Mouse (Mus musculus) spleen, adult 2 months (tissue): ENCODE results near the gene Arid4a. TPM values are rescaled to one million over a fixed set of nuclear protein-coding genes. Genes with fewer than 3 reads are reported as not detected.

Experiments
- DNase-seq, 2 experiments: peaks; one replicate each; pipeline versions ENCODE4 v3.0.0 to v3.0.0-alpha.2; 2012 to 2021; ENCODE audit warnings: low spot score in 2 of 2, low read depth in 1 of 2
- H3K27ac ChIP-seq: fragments of 200-500 bp; 2 replicates; pipeline ENCODE4 v1.5.1; 2012; ENCODE audit warnings: low read length, inconsistent platforms; ENCODE audit not compliant: insufficient read depth
- H3K27me3 ChIP-seq: fragments of 200-500 bp; 2 replicates; pipeline ENCODE4 v1.6.1; 2012; ENCODE audit warnings: mild to moderate bottlenecking, moderate library complexity, low read length, inconsistent platforms; ENCODE audit not compliant: control insufficient read depth, insufficient read depth
- H3K36me3 ChIP-seq: fragments of 200-500 bp; 2 replicates; pipeline ENCODE4 v1.6.1; 2012; ENCODE audit warnings: mild to moderate bottlenecking, low read length, inconsistent platforms; ENCODE audit not compliant: control insufficient read depth, insufficient read depth
- H3K4me1 ChIP-seq: fragments of 200-500 bp; 2 replicates; pipeline ENCODE4 v1.6.1; 2011; ENCODE audit warnings: inconsistent platforms; ENCODE audit not compliant: control insufficient read depth, insufficient read depth, insufficient read length
- H3K4me3 ChIP-seq: fragments of 200-500 bp; 2 replicates; pipeline ENCODE4 v1.5.1; 2011; ENCODE audit warnings: mild to moderate bottlenecking, inconsistent platforms; ENCODE audit not compliant: insufficient read depth, insufficient read length; ENCODE audit errors: extremely low read depth
- CTCF ChIP-seq: fragments of 200-500 bp; IDR thresholded peaks from 2 replicates; pipeline ENCODE4 v1.5.1; 2011; ENCODE audit warnings: mild to moderate bottlenecking, inconsistent platforms; ENCODE audit not compliant: insufficient read depth, insufficient read length, insufficient replicate concordance; ENCODE audit errors: extremely low read depth
- POLR2A ChIP-seq: fragments of 200-500 bp; IDR thresholded peaks from 2 replicates; pipeline ENCODE4 v1.6.1; 2011; ENCODE audit warnings: low read depth, low read length, inconsistent platforms
- WGBS: fragments of 180-500 bp; shearing (Covaris S2); methylation state at CpG from one replicate; pipeline ENCODE4 v1.1.7; 2018; 5-methylcytosine and 5-hydroxymethylcytosine counted together
- polyA plus RNA-seq: library from polyadenylated mRNA; depleted of rRNA; stranded (reverse); fragments of >200 nt; gene quantifications from 2 replicates; pipeline ENCODE4 v1.2.3, GENCODE M21; 2012

Arid4a gene
- polyA plus RNA-seq, 1 experiment, result 4.7 TPM

DNA sequence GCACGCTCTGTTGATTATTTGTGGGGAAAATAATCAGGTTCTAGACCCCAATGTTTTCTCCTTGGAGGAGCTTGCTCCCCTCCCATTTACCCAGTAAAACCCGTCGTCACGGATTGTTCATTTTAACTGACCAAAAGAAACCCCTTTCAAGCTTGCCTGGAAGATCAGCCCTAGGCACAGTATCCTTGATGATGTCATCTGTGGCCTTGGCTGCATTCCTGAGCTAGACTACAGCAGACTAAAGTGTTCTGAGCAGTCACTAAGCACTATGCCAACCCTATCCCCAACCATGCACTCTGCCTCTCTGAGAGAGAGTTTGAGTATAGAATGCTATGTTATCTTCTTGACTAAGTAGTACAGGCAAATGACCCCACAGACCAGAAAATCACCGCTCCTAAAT lies 100.6 kb downstream of the Arid4a start:
- H3K4me1 ChIP-seq, result peaks cover 10% of the 10 kb centered on the region; the same call in 1 of the 2 replicates
- H3K4me3 ChIP-seq, result no peak overlapping the region
- 95% methylated on average over 5 of the region's 5 CpGs for WGBS
- H3K27me3 ChIP-seq, result no peaks in the 10 kb centered on the region
- no peak for DNase-seq
- H3K36me3 ChIP-seq, result no peaks in the 10 kb centered on the region
- H3K27ac ChIP-seq, result no peak overlapping the region
- no peak for TF ChIP-seq POLR2A
- TF ChIP-seq CTCF, result no peak

DNA sequence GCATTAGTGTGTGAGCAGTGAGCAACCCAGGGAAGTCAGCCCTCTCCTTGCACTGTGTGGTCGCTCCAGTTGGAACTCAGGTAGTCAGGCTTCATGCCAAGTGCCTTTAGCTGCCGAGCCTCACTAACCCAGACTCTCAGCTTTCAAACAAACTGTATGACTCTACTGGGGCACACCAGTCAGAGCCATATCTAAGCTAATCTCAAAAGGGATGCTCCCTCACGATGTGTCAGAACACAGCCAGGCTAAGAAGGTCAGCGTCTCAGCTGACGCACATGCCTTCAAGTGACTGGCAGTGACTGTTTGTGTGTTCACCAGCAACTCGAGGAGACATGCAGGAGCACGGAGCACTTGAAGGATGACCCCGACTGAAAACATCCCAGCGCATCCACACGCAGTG lies 106.9 kb downstream of the Arid4a start:
- H3K4me3 ChIP-seq, result no peak overlapping the region
- TF ChIP-seq CTCF (no peak), POLR2A (no peak)
- H3K4me1 ChIP-seq, result no peaks in the 10 kb centered on the region
- 91% methylated on average over 10 of the region's 10 CpGs for WGBS
- peaks cover 17% of the 10 kb centered on the region for H3K36me3 ChIP-seq
- no peak overlapping the region for H3K27ac ChIP-seq
- DNase-seq, result no peak
- H3K27me3 ChIP-seq, result no peaks in the 10 kb centered on the region

- 85% methylated on average over 9 of the region's 9 CpGs for WGBS
- H3K27ac ChIP-seq, result no peak overlapping the region
- H3K36me3 ChIP-seq, result peaks cover 17% of the 10 kb centered on the region
- no peaks in the 10 kb centered on the region for H3K27me3 ChIP-seq
- no peak for DNase-seq
- TF ChIP-seq CTCF (no peak), POLR2A (no peak)
- H3K4me1 ChIP-seq, result no peaks in the 10 kb centered on the region
- no peak overlapping the region for H3K4me3 ChIP-seq
Observed at GRCm38 (mm10) chr12:71123286-71123685, 107.5 kb downstream of the Arid4a start.

DNA sequence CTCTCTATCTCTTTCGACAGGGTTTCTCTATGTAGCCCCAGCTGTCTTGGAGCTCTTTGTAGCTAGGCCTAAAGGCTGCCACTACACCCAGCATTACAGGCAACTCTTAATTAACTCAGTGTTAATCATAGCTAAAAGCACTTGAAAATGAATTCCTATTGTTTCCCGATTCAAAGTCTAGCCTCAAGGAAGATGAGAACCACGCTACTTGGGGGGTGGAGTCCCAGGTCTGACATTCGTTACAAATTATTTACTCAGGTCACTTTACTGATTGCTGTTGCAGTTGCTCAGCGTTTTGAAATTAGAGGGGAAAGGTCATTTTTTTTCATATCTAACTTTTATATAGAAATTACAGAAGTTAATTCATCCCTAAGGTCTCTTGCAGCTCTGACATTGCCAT lies 119.8 kb downstream of the Arid4a start:
- Histone ChIP-seq H3K27me3 (no peaks in the 10 kb centered on the region), H3K4me1 (peaks cover 3% of the 10 kb centered on the region; the same call in 1 of the 2 replicates), H3K36me3 (peaks cover 7% of the 10 kb centered on the region), H3K4me3 (no peak overlapping the region), H3K27ac (no peak overlapping the region)
- TF ChIP-seq POLR2A (no peak), CTCF (no peak)
- no peak for DNase-seq
- WGBS, result 15% methylated on average over 5 of the region's 5 CpGs

GRCm38 (mm10) chr12:71136130-71136973 lies 120.6 kb downstream of the Arid4a start, which contains the start of the genes Timm9 and 2700049A03Rik:
Gene Timm9, minus strand, starts transcription at chr12:71136684.
Gene 2700049A03Rik, plus strand, starts transcription at chr12:71136848.
- Histone ChIP-seq H3K36me3 (peaks cover 6% of the 10 kb centered on the region), H3K27me3 (no peaks in the 10 kb centered on the region), H3K4me1 (peaks cover 3% of the 10 kb centered on the region; the same call in 1 of the 2 replicates), H3K27ac (peak within 1 kb of the TSS; percentile 83), H3K4me3 (peak within 1 kb of the TSS; percentile 99)
- DNase-seq, result peak; percentile 66 to 88
- under 1% methylated on average over 52 of the region's 52 CpGs for WGBS
- no peak for TF ChIP-seq CTCF
- peak; percentile 52 for TF ChIP-seq POLR2A

GRCm38 (mm10) chr12:71136974-71137491 lies 121.2 kb downstream of the Arid4a start:
- DNase-seq, result peak; percentile 71 to 92
- WGBS, result under 1% methylated on average over 30 of the region's 30 CpGs

More at GRCm38 (mm10) chr12:71136974-71137491, 121.2 kb downstream of the Arid4a start:
- TF ChIP-seq CTCF, result no peak
- peak; percentile 2; the same call in 1 of the 2 replicates for TF ChIP-seq POLR2A
- Histone ChIP-seq H3K27ac (peak overlapping the region; percentile 83), H3K4me1 (peaks cover 3% of the 10 kb centered on the region; the same call in 1 of the 2 replicates), H3K27me3 (no peaks in the 10 kb centered on the region), H3K4me3 (peak overlapping the region; percentile 99), H3K36me3 (peaks cover 6% of the 10 kb centered on the region)
